Mouse (Mus musculus) WW6 (cell line): ENCODE data around the gene Actr1a.

ENCODE experiments used
- DNase-seq: peaks from one replicate; pipeline ENCODE4 v3.0.0-alpha.2; 2013; ENCODE audit warnings: low read depth, low spot score

Actr1a gene

GRCm38 (mm10) chr19:46327531-46328064 lies 68.0 kb downstream of the Actr1a start:
- no peak for DNase-seq
